Mouse (Mus musculus) neural tube, embryonic 11.5 days (tissue): Measurements from ENCODE around the gene Ccnl1. TPM values are rescaled to one million over a fixed set of nuclear protein-coding genes. Genes with fewer than 3 reads are reported as not detected.

Experiments
- ATAC-seq: fragments of 200-750 bp; cut with Nextera tagmentation; 2 replicates; pipeline ENCODE4 v1.8.0; 2017; ENCODE audit warnings: moderate number of reproducible peaks, mild to moderate bottlenecking, moderate TSS enrichment, moderate library complexity; ENCODE audit not compliant: insufficient read depth, low FRiP score, low TSS enrichment
- DNase-seq: peaks from one replicate; pipeline ENCODE4 v3.0.0-alpha.2; 2015; ENCODE audit warnings: low spot score
- H3K27ac ChIP-seq: fragments of 300-500 bp; sonication (generic); 2 replicates; pipeline ENCODE4 v1.5.1; 2014; ENCODE audit warnings: low read depth, mild to moderate bottlenecking, low read length
- H3K27me3 ChIP-seq: fragments of 300-500 bp; sonication (generic); 2 replicates; pipeline ENCODE4 v1.6.1; 2014; ENCODE audit warnings: mild to moderate bottlenecking, low read length, mixed read lengths; ENCODE audit not compliant: control insufficient read depth, insufficient read depth
- H3K36me3 ChIP-seq: fragments of 300-500 bp; sonication (generic); 2 replicates; pipeline ENCODE4 v1.6.1; 2014; ENCODE audit warnings: mild to moderate bottlenecking, low read length, moderate library complexity, mixed read lengths; ENCODE audit not compliant: control insufficient read depth, insufficient read depth
- H3K4me1 ChIP-seq: fragments of 300-500 bp; sonication (generic); 2 replicates; pipeline ENCODE4 v1.6.1; 2014; ENCODE audit warnings: low read length, mixed read lengths; ENCODE audit not compliant: control insufficient read depth, insufficient read depth
- H3K4me2 ChIP-seq: fragments of 300-500 bp; sonication (generic); 2 replicates; pipeline ENCODE4 v1.6.1; 2014; ENCODE audit warnings: low read depth, mild to moderate bottlenecking, moderate library complexity
- H3K4me3 ChIP-seq: fragments of 300-500 bp; sonication (generic); 2 replicates; pipeline ENCODE4 v1.5.1; 2014; ENCODE audit warnings: low read depth, low read length
- H3K9ac ChIP-seq: fragments of 300-500 bp; sonication (generic); 2 replicates; pipeline ENCODE4 v1.6.1; 2014; ENCODE audit warnings: mild to moderate bottlenecking, low read length
- H3K9me3 ChIP-seq: fragments of 300-500 bp; sonication (generic); 2 replicates; pipeline ENCODE4 v1.6.1; 2016; ENCODE audit warnings: low read length; ENCODE audit not compliant: control insufficient read depth
- WGBS: fragments of 180-500 bp; shearing (Covaris S2); extraction: QIAGEN DNeasy Blood & Tissue Kit; methylation state at CpG from one replicate; pipeline ENCODE4 v1.1.7; 2014; 5-methylcytosine and 5-hydroxymethylcytosine counted together
- polyA plus RNA-seq: library from polyadenylated mRNA; unstranded; fragments of >200 nt; fragmentation: Nextera tagmentation; extraction: Ambion mirVana; gene quantifications from 2 replicates; pipeline ENCODE4 v1.2.1, GENCODE M21; 2014

The Ccnl1 gene
- polyA plus RNA-seq, 1 experiment from 2014 or later = 126 TPM

DNA sequence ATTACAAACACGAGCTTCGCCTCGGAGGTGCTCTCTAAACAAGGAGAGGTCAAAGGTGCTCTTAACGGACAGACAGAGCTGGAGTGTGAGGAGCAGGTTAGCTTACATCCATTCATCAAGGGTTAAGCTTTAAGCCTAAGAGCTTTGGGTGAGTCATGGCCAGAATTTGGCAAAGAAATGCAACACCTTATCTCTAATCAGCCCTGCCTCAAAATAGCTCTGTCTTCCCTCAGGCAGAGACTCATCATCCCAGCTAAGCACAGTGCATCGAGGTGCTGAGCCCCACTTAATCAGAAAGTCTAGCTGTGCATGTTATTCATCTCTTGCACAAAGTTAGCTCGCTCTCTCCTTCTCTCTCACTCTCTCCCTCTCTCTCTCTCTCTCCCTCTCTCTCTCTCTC lies 53.3 kb downstream of the Ccnl1 start:
- 41% methylated on average over 6 of the region's 6 CpGs for WGBS
- no peaks in the 10 kb centered on the region for H3K36me3 ChIP-seq
- H3K4me3 ChIP-seq = no peak overlapping the region
- DNase-seq (no peak), ATAC-seq (no peak)
- H3K9ac ChIP-seq = no peak overlapping the region
- H3K4me1 ChIP-seq = no peaks in the 10 kb centered on the region
- H3K4me2 ChIP-seq = no peak overlapping the region
- H3K27me3 ChIP-seq = no peaks in the 10 kb centered on the region
- H3K9me3 ChIP-seq = no peaks in the 10 kb centered on the region
- no peak overlapping the region for H3K27ac ChIP-seq

- Histone ChIP-seq H3K27ac (no peak overlapping the region), H3K9me3 (no peaks in the 10 kb centered on the region), H3K27me3 (no peaks in the 10 kb centered on the region), H3K4me2 (no peak overlapping the region), H3K4me1 (no peaks in the 10 kb centered on the region), H3K4me3 (no peak overlapping the region), H3K9ac (no peak overlapping the region), H3K36me3 (no peaks in the 10 kb centered on the region)
- DNase-seq (no peak), ATAC-seq (no peak)
- WGBS = 52% methylated on average over 4 of the region's 4 CpGs
These were observed 53.9 kb downstream of the Ccnl1 start for GRCm38 (mm10) chr3:65904106-65904505.

- H3K27ac ChIP-seq = no peak overlapping the region
- no peaks in the 10 kb centered on the region for H3K36me3 ChIP-seq
- H3K4me2 ChIP-seq = no peak overlapping the region
- no peak overlapping the region for H3K9ac ChIP-seq
- WGBS = 68% methylated on average over 8 of the region's 8 CpGs
- H3K9me3 ChIP-seq = no peaks in the 10 kb centered on the region
- H3K4me1 ChIP-seq = 0 out of 2 replicates have a peak, but pooled peaks cover 3% of the 10 kb centered on the region
- H3K27me3 ChIP-seq = no peaks in the 10 kb centered on the region
- H3K4me3 ChIP-seq = no peak overlapping the region
- no peak for DNase-seq
- ATAC-seq = no peak
These were observed 59.3 kb downstream of the Ccnl1 start for GRCm38 (mm10) chr3:65898598-65899278.

GRCm38 (mm10) chr3:65897233-65897993 lies 60.6 kb downstream of the Ccnl1 start:
- Histone ChIP-seq H3K27me3 (no peaks in the 10 kb centered on the region), H3K4me3 (no peak overlapping the region), H3K27ac (no peak overlapping the region), H3K9ac (no peak overlapping the region), H3K9me3 (no peaks in the 10 kb centered on the region), H3K4me1 (0 out of 2 replicates have a peak, but pooled peaks cover 3% of the 10 kb centered on the region), H3K36me3 (no peaks in the 10 kb centered on the region), H3K4me2 (no peak overlapping the region)
- ATAC-seq (no peak), DNase-seq (no peak)
- WGBS = 77% methylated on average over 3 of the region's 3 CpGs
